Mouse (Mus musculus) heart, embryonic 11.5 days (tissue): ENCODE results near the gene Trib2. TPM values are rescaled to one million over a fixed set of nuclear protein-coding genes. Genes with fewer than 3 reads are reported as not detected.

ENCODE experiments used
- ATAC-seq: fragments of 200-750 bp; cut with Nextera tagmentation; replicated peaks from 2 replicates; pipeline ENCODE4 v1.8.0; 2017; ENCODE audit warnings: moderate library complexity; ENCODE audit not compliant: insufficient number of reproducible peaks, low FRiP score, low TSS enrichment
- H3K27ac ChIP-seq: fragments of 300-500 bp; sonication (generic); 2 replicates; pipeline ENCODE4 v1.5.1; 2014; ENCODE audit warnings: mild to moderate bottlenecking, low read depth, low read length
- H3K27me3 ChIP-seq: fragments of 300-500 bp; sonication (generic); 2 replicates; pipeline ENCODE4 v1.6.1; 2014; ENCODE audit warnings: mild to moderate bottlenecking, low read length, mixed read lengths; ENCODE audit not compliant: control insufficient read depth, insufficient read depth
- H3K36me3 ChIP-seq: fragments of 300-500 bp; sonication (generic); 2 replicates; pipeline ENCODE4 v1.6.1; 2014; ENCODE audit warnings: mild to moderate bottlenecking, low read length, moderate library complexity, mixed read lengths; ENCODE audit not compliant: control insufficient read depth, insufficient read depth
- H3K4me1 ChIP-seq: fragments of 300-500 bp; sonication (generic); 2 replicates; pipeline ENCODE4 v1.6.1; 2014; ENCODE audit warnings: low read length; ENCODE audit not compliant: control insufficient read depth, insufficient read depth
- H3K4me2 ChIP-seq: fragments of 300-500 bp; sonication (generic); 2 replicates; pipeline ENCODE4 v1.6.1; 2014; ENCODE audit warnings: mild to moderate bottlenecking, moderate library complexity
- H3K4me3 ChIP-seq: fragments of 300-500 bp; sonication (generic); 2 replicates; pipeline ENCODE4 v1.5.1; 2014; ENCODE audit warnings: low read depth, low read length
- H3K9ac ChIP-seq: fragments of 300-500 bp; sonication (generic); 2 replicates; pipeline ENCODE4 v1.6.1; 2014; ENCODE audit warnings: mild to moderate bottlenecking, low read depth, low read length, moderate library complexity
- H3K9me3 ChIP-seq: fragments of 300-500 bp; sonication (generic); replicated peaks from 2 replicates; pipeline ENCODE4 v1.6.1; 2016; ENCODE audit warnings: low read length; ENCODE audit not compliant: control insufficient read depth
- WGBS: fragments of 180-500 bp; shearing (Covaris S2); extraction: QIAGEN DNeasy Blood & Tissue Kit; methylation state at CpG from one replicate; pipeline ENCODE4 v1.1.7; 2014; ENCODE audit not compliant: insufficient replicate concordance; 5-methylcytosine and 5-hydroxymethylcytosine counted together
- polyA plus RNA-seq: library from polyadenylated mRNA; unstranded; fragments of >200 nt; fragmentation: Nextera tagmentation; extraction: Ambion mirVana; gene quantifications from 2 replicates; pipeline ENCODE4 v1.2.1, GENCODE M21; 2014

Trib2 gene
- polyA plus RNA-seq = 45.4 and 53.5 TPM in 2 replicates

- Histone ChIP-seq H3K4me1 (peaks cover 12% of the 10 kb centered on the region; the same call in 1 of the 2 replicates), H3K4me2 (peak within 1 kb of the TSS; percentile 58), H3K27ac (peak within 1 kb of the TSS; percentile 97), H3K4me3 (peak within 1 kb of the TSS; percentile 63), H3K27me3 (no peaks in the 10 kb centered on the region), H3K36me3 (no peaks in the 10 kb centered on the region), H3K9ac (peak within 1 kb of the TSS; percentile 92), H3K9me3 (no peaks in the 10 kb centered on the region)
- ATAC-seq = peak; percentile 86
- under 1% methylated on average over 49 of the region's 50 CpGs for WGBS
These were observed at the start of gene Trib2 for GRCm38 (mm10) chr12:15816740-15817178. TSS of gene Trib2 (minus strand) at chr12:15816922.

- H3K27me3 ChIP-seq = no peaks in the 10 kb centered on the region
- H3K36me3 ChIP-seq = no peaks in the 10 kb centered on the region
- 78% methylated on average over 4 of the region's 4 CpGs for WGBS
- no peak overlapping the region for H3K9ac ChIP-seq
- H3K4me2 ChIP-seq = no peak overlapping the region
- ATAC-seq = no peak
- H3K9me3 ChIP-seq = no peaks in the 10 kb centered on the region
- H3K4me1 ChIP-seq = no peaks in the 10 kb centered on the region
- no peak overlapping the region for H3K4me3 ChIP-seq
- no peak overlapping the region for H3K27ac ChIP-seq
These were observed 41.3 kb upstream of the Trib2 start for GRCm38 (mm10) chr12:15858005-15858404.

- H3K9ac ChIP-seq = no peak overlapping the region
- no peaks in the 10 kb centered on the region for H3K9me3 ChIP-seq
- H3K4me1 ChIP-seq = no peaks in the 10 kb centered on the region
- H3K4me2 ChIP-seq = no peak overlapping the region
- H3K36me3 ChIP-seq = no peaks in the 10 kb centered on the region
- H3K27ac ChIP-seq = no peak overlapping the region
- H3K27me3 ChIP-seq = no peaks in the 10 kb centered on the region
- no peak overlapping the region for H3K4me3 ChIP-seq
- 80% methylated on average over 5 of the region's 5 CpGs for WGBS
- no peak for ATAC-seq
These were observed 39.2 kb upstream of the Trib2 start for GRCm38 (mm10) chr12:15855891-15856290.

- WGBS = 74% methylated on average over 4 of the region's 4 CpGs
- H3K4me1 ChIP-seq = peaks cover 9% of the 10 kb centered on the region
- H3K27ac ChIP-seq = no peak overlapping the region
- H3K27me3 ChIP-seq = no peaks in the 10 kb centered on the region
- H3K36me3 ChIP-seq = no peaks in the 10 kb centered on the region
- no peak overlapping the region for H3K9ac ChIP-seq
- H3K9me3 ChIP-seq = no peaks in the 10 kb centered on the region
- no peak overlapping the region for H3K4me2 ChIP-seq
- H3K4me3 ChIP-seq = no peak overlapping the region
- ATAC-seq = no peak
These were observed 36.1 kb upstream of the Trib2 start for GRCm38 (mm10) chr12:15852781-15853180.

GRCm38 (mm10) chr12:15852031-15852430 is 35.3 kb upstream of the Trib2 start:
- H3K9ac ChIP-seq = no peak overlapping the region
- no peak overlapping the region for H3K27ac ChIP-seq
- peaks cover 9% of the 10 kb centered on the region for H3K4me1 ChIP-seq
- no peaks in the 10 kb centered on the region for H3K9me3 ChIP-seq
- no peaks in the 10 kb centered on the region for H3K27me3 ChIP-seq
- no peaks in the 10 kb centered on the region for H3K36me3 ChIP-seq
- 85% methylated on average over 4 of the region's 4 CpGs for WGBS
- no peak overlapping the region for H3K4me2 ChIP-seq
- ATAC-seq = no peak
- no peak overlapping the region for H3K4me3 ChIP-seq

GRCm38 (mm10) chr12:15850441-15850895 is 33.7 kb upstream of the Trib2 start:
- no peak overlapping the region for H3K9ac ChIP-seq
- H3K4me3 ChIP-seq = no peak overlapping the region
- WGBS = 65% methylated on average over 8 of the region's 8 CpGs
- no peaks in the 10 kb centered on the region for H3K36me3 ChIP-seq
- H3K4me1 ChIP-seq = peaks cover 9% of the 10 kb centered on the region
- no peaks in the 10 kb centered on the region for H3K9me3 ChIP-seq
- no peak for ATAC-seq
- peak overlapping the region; percentile 54; the same call in 1 of the 2 replicates for H3K27ac ChIP-seq
- no peak overlapping the region for H3K4me2 ChIP-seq
- no peaks in the 10 kb centered on the region for H3K27me3 ChIP-seq

- Histone ChIP-seq H3K36me3 (no peaks in the 10 kb centered on the region), H3K4me3 (no peak overlapping the region), H3K9ac (no peak overlapping the region), H3K4me1 (peaks cover 9% of the 10 kb centered on the region), H3K27ac (peak overlapping the region; percentile 54; the same call in 1 of the 2 replicates), H3K27me3 (no peaks in the 10 kb centered on the region), H3K4me2 (no peak overlapping the region; the same call in 1 of the 2 replicates), H3K9me3 (no peaks in the 10 kb centered on the region)
- ATAC-seq = no peak
- 29% methylated on average over 3 of the region's 3 CpGs for WGBS
These were observed 33.2 kb upstream of the Trib2 start for GRCm38 (mm10) chr12:15849861-15850294.

GRCm38 (mm10) chr12:15848391-15848790 is 31.7 kb upstream of the Trib2 start:
- no peaks in the 10 kb centered on the region for H3K36me3 ChIP-seq
- no peak for ATAC-seq
- H3K9ac ChIP-seq = no peak overlapping the region
- WGBS = 78% methylated on average over 4 of the region's 4 CpGs
- no peak overlapping the region for H3K4me3 ChIP-seq
- no peak overlapping the region for H3K4me2 ChIP-seq
- no peaks in the 10 kb centered on the region for H3K9me3 ChIP-seq
- peaks cover 9% of the 10 kb centered on the region for H3K4me1 ChIP-seq
- no peak overlapping the region for H3K27ac ChIP-seq
- H3K27me3 ChIP-seq = no peaks in the 10 kb centered on the region

- Histone ChIP-seq H3K9me3 (no peaks in the 10 kb centered on the region), H3K4me1 (peaks cover 1% of the 10 kb centered on the region; the same call in 1 of the 2 replicates), H3K9ac (no peak overlapping the region), H3K4me2 (no peak overlapping the region), H3K4me3 (no peak overlapping the region), H3K36me3 (no peaks in the 10 kb centered on the region), H3K27me3 (no peaks in the 10 kb centered on the region), H3K27ac (no peak overlapping the region)
- ATAC-seq = no peak
- WGBS = 75% methylated on average over 3 of the region's 3 CpGs
These were observed 28.0 kb upstream of the Trib2 start for GRCm38 (mm10) chr12:15844701-15845100.
